Mouse (Mus musculus) brain, embryonic 14.5 days (tissue): ENCODE measurements around the gene Itga11.

Source experiments
- CTCF ChIP-seq: fragments of 200-500 bp; IDR thresholded peaks from 2 replicates; pipeline ENCODE4 v1.5.1; 2012; ENCODE audit warnings: inconsistent platforms, mild to moderate bottlenecking, moderate library complexity, borderline replicate concordance; ENCODE audit not compliant: insufficient read depth, insufficient read length; ENCODE audit errors: extremely low read depth
- POLR2A ChIP-seq: fragments of 200-500 bp; IDR thresholded peaks from 2 replicates; pipeline ENCODE4 v1.6.1; 2012; ENCODE audit warnings: mild to moderate bottlenecking, inconsistent platforms, borderline replicate concordance; ENCODE audit not compliant: poor library complexity, insufficient read depth, insufficient read length, severe bottlenecking; ENCODE audit errors: extremely low read depth

DNA sequence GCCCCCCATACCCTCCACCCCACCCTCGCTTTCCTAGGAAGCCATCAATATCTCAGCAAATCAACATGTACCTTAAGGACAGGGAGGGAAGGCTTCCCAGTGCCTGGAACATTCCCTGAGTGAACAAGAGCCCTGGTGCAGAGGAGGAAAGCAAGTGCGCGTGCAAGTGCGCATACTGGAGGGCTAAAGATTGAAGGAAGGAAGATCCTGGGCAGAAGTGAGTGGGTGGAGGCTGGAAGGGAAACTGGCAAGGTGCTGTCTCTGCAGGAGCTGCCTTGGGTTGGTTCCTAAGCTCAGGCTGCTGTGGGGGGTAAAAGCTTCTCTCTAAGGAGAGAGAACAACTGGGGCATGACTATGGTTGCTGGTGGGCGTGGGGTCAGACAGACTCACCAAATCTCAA is 32.4 kb downstream of the Itga11 start:
- TF ChIP-seq CTCF (no peak), POLR2A (no peak)
